Mouse (Mus musculus): ENCODE measurements around the gene Usp50. TPM values are rescaled to one million over a fixed set of nuclear protein-coding genes. Genes with fewer than 3 reads are reported as not detected.

The Usp50 gene
- polyA plus RNA-seq, 1 experiment from 2014 or later: 1.8 TPM

GRCm38 (mm10) chr2:126778806-126779205 lies 4.5 kb downstream of the Usp50 start:
- no peak overlapping the region for H3K4me2 ChIP-seq
- H3K36me3 ChIP-seq: no peaks in the 10 kb centered on the region
- no peaks in the 10 kb centered on the region; the same call in 1 of the 2 replicates for H3K4me1 ChIP-seq (replicated peaks)
- H3K9me3 ChIP-seq (replicated peaks): no peaks in the 10 kb centered on the region
- no peak for DNase-seq
- H3K27me3 ChIP-seq: no peaks in the 10 kb centered on the region
- 67% methylated on average over 4 of the region's 4 CpGs for WGBS (ENCODE audit: insufficient replicate concordance)
- no peak overlapping the region for H3K4me3 ChIP-seq (replicated peaks)
- no peak for ATAC-seq (ENCODE audit: low read depth)
- H3K27ac ChIP-seq: no peak overlapping the region
- no peak overlapping the region for H3K9ac ChIP-seq

- no peak for DNase-seq
- Histone ChIP-seq H3K27ac (no peak overlapping the region), H3K36me3 (no peaks in the 10 kb centered on the region), H3K27me3 (no peaks in the 10 kb centered on the region), H3K4me2 (no peak overlapping the region), H3K9ac (no peak overlapping the region), H3K9me3 (replicated peaks) (no peaks in the 10 kb centered on the region), H3K4me3 (replicated peaks) (no peak overlapping the region), H3K4me1 (replicated peaks) (no peaks in the 10 kb centered on the region; the same call in 1 of the 2 replicates)
- ATAC-seq (ENCODE audit: low read depth): no peak
- 29% methylated on average over 1 of the region's 1 CpGs for WGBS (ENCODE audit: insufficient replicate concordance)
These were observed 6.9 kb downstream of the Usp50 start for GRCm38 (mm10) chr2:126776416-126776815.

GRCm38 (mm10) chr2:126775951-126776350 lies 7.3 kb downstream of the Usp50 start:
- DNase-seq (no peak), ATAC-seq (ENCODE audit: low read depth) (no peak)
- H3K4me2 ChIP-seq: no peak overlapping the region
- no peaks in the 10 kb centered on the region for H3K27me3 ChIP-seq
- no peak overlapping the region for H3K9ac ChIP-seq
- no peak overlapping the region for H3K27ac ChIP-seq
- WGBS (ENCODE audit: insufficient replicate concordance): 57% methylated on average over 4 of the region's 4 CpGs
- H3K4me3 ChIP-seq (replicated peaks): no peak overlapping the region
- H3K9me3 ChIP-seq (replicated peaks): no peaks in the 10 kb centered on the region
- H3K4me1 ChIP-seq (replicated peaks): no peaks in the 10 kb centered on the region; the same call in 1 of the 2 replicates
- H3K36me3 ChIP-seq: no peaks in the 10 kb centered on the region

- H3K9ac ChIP-seq: no peak overlapping the region
- H3K4me2 ChIP-seq: no peak overlapping the region
- no peak for ATAC-seq (ENCODE audit: low read depth)
- H3K36me3 ChIP-seq: no peaks in the 10 kb centered on the region
- no peaks in the 10 kb centered on the region for H3K27me3 ChIP-seq
- 57% methylated on average over 5 of the region's 5 CpGs for WGBS (ENCODE audit: insufficient replicate concordance)
- H3K4me1 ChIP-seq (replicated peaks): no peaks in the 10 kb centered on the region; the same call in 1 of the 2 replicates
- DNase-seq: no peak
- no peak overlapping the region for H3K27ac ChIP-seq
- H3K4me3 ChIP-seq (replicated peaks): no peak overlapping the region
- no peaks in the 10 kb centered on the region; the same call in 1 of the 2 replicates for H3K9me3 ChIP-seq (replicated peaks)
These were observed 11.1 kb downstream of the Usp50 start for GRCm38 (mm10) chr2:126772217-126772616.

- Histone ChIP-seq H3K36me3 (no peaks in the 10 kb centered on the region), H3K4me3 (replicated peaks) (no peak overlapping the region), H3K9me3 (replicated peaks) (no peaks in the 10 kb centered on the region; the same call in 1 of the 2 replicates), H3K27me3 (no peaks in the 10 kb centered on the region), H3K27ac (no peak overlapping the region), H3K4me2 (no peak overlapping the region), H3K9ac (no peak overlapping the region), H3K4me1 (replicated peaks) (peaks cover 6% of the 10 kb centered on the region; the same call in 1 of the 2 replicates)
- WGBS (ENCODE audit: insufficient replicate concordance): 48% methylated on average over 19 of the region's 19 CpGs
- DNase-seq (no peak), ATAC-seq (ENCODE audit: low read depth) (no peak)
These were observed 13.7 kb downstream of the Usp50 start for GRCm38 (mm10) chr2:126769431-126770181.

- WGBS (ENCODE audit: insufficient replicate concordance): 63% methylated on average over 4 of the region's 4 CpGs
These were observed 15.1 kb downstream of the Usp50 start for GRCm38 (mm10) chr2:126768194-126768593.

GRCm38 (mm10) chr2:126767599-126767998 lies 15.7 kb downstream of the Usp50 start:
- Histone ChIP-seq H3K27me3 (no peaks in the 10 kb centered on the region), H3K27ac (no peak overlapping the region), H3K4me1 (replicated peaks) (peaks cover 6% of the 10 kb centered on the region; the same call in 1 of the 2 replicates), H3K4me3 (replicated peaks) (no peak overlapping the region), H3K36me3 (0 out of 2 replicates have a peak, but pooled peaks cover 2% of the 10 kb centered on the region), H3K4me2 (no peak overlapping the region), H3K9ac (no peak overlapping the region), H3K9me3 (replicated peaks) (no peaks in the 10 kb centered on the region; the same call in 1 of the 2 replicates)
- DNase-seq (no peak), ATAC-seq (ENCODE audit: low read depth) (no peak)
- 83% methylated on average over 3 of the region's 3 CpGs for WGBS (ENCODE audit: insufficient replicate concordance)

More at GRCm38 (mm10) chr2:126768194-126768593, 15.1 kb downstream of the Usp50 start:
- no peak overlapping the region for H3K4me2 ChIP-seq
- no peak overlapping the region for H3K27ac ChIP-seq
- H3K9ac ChIP-seq: no peak overlapping the region
- H3K9me3 ChIP-seq (replicated peaks): no peaks in the 10 kb centered on the region; the same call in 1 of the 2 replicates
- no peaks in the 10 kb centered on the region for H3K36me3 ChIP-seq
- ATAC-seq (ENCODE audit: low read depth): no peak
- no peaks in the 10 kb centered on the region for H3K27me3 ChIP-seq
- no peak overlapping the region for H3K4me3 ChIP-seq (replicated peaks)
- H3K4me1 ChIP-seq (replicated peaks): peaks cover 6% of the 10 kb centered on the region; the same call in 1 of the 2 replicates
- no peak for DNase-seq

GRCm38 (mm10) chr2:126765867-126766582 lies 17.2 kb downstream of the Usp50 start:
- ATAC-seq (ENCODE audit: low read depth) (no peak), DNase-seq (no peak)
- WGBS (ENCODE audit: insufficient replicate concordance): 46% methylated on average over 11 of the region's 11 CpGs
- H3K4me3 ChIP-seq (replicated peaks): no peak overlapping the region
- no peak overlapping the region for H3K27ac ChIP-seq
- no peaks in the 10 kb centered on the region; the same call in 1 of the 2 replicates for H3K9me3 ChIP-seq (replicated peaks)
- no peak overlapping the region for H3K4me2 ChIP-seq
- no peaks in the 10 kb centered on the region for H3K27me3 ChIP-seq
- H3K4me1 ChIP-seq (replicated peaks): peaks cover 6% of the 10 kb centered on the region; the same call in 1 of the 2 replicates
- H3K36me3 ChIP-seq: peaks cover 17% of the 10 kb centered on the region
- H3K9ac ChIP-seq: no peak overlapping the region

GRCm38 (mm10) chr2:126759351-126759750 lies 23.9 kb downstream of the Usp50 start:
- ATAC-seq (ENCODE audit: low read depth) (no peak), DNase-seq (no peak)
- no peak overlapping the region for H3K27ac ChIP-seq
- peaks cover 79% of the 10 kb centered on the region for H3K36me3 ChIP-seq
- no peak overlapping the region for H3K4me2 ChIP-seq
- H3K4me1 ChIP-seq (replicated peaks): no peaks in the 10 kb centered on the region
- H3K9ac ChIP-seq: no peak overlapping the region
- 80% methylated on average over 7 of the region's 7 CpGs for WGBS (ENCODE audit: insufficient replicate concordance)
- no peaks in the 10 kb centered on the region for H3K9me3 ChIP-seq (replicated peaks)
- no peaks in the 10 kb centered on the region for H3K27me3 ChIP-seq
- H3K4me3 ChIP-seq (replicated peaks): no peak overlapping the region

GRCm38 (mm10) chr2:126755664-126756063 lies 27.6 kb downstream of the Usp50 start:
- 91% methylated on average over 6 of the region's 6 CpGs for WGBS (ENCODE audit: insufficient replicate concordance)
- no peak overlapping the region for H3K4me2 ChIP-seq
- ATAC-seq (ENCODE audit: low read depth) (no peak), DNase-seq (no peak)
- no peaks in the 10 kb centered on the region for H3K9me3 ChIP-seq (replicated peaks)
- H3K27me3 ChIP-seq: no peaks in the 10 kb centered on the region
- no peak overlapping the region for H3K9ac ChIP-seq
- H3K4me1 ChIP-seq (replicated peaks): no peaks in the 10 kb centered on the region
- no peak overlapping the region for H3K27ac ChIP-seq
- H3K4me3 ChIP-seq (replicated peaks): no peak overlapping the region
- peaks cover 87% of the 10 kb centered on the region for H3K36me3 ChIP-seq

GRCm38 (mm10) chr2:126743389-126743788 lies 39.9 kb downstream of the Usp50 start:
- WGBS (ENCODE audit: insufficient replicate concordance): 79% methylated on average over 5 of the region's 5 CpGs
- no peaks in the 10 kb centered on the region for H3K27me3 ChIP-seq
- H3K4me2 ChIP-seq: no peak overlapping the region
- no peak overlapping the region for H3K9ac ChIP-seq
- DNase-seq (no peak), ATAC-seq (ENCODE audit: low read depth) (no peak)
- H3K36me3 ChIP-seq: peaks cover 50% of the 10 kb centered on the region
- H3K27ac ChIP-seq: no peak overlapping the region
- H3K9me3 ChIP-seq (replicated peaks): no peaks in the 10 kb centered on the region
- no peaks in the 10 kb centered on the region for H3K4me1 ChIP-seq (replicated peaks)
- no peak overlapping the region for H3K4me3 ChIP-seq (replicated peaks)

Measured in liver, embryonic 13.5 days (tissue).